Mouse (Mus musculus): ENCODE data around the gene Ube2d2b. TPM values are rescaled to one million over a fixed set of nuclear protein-coding genes. Genes with fewer than 3 reads are reported as not detected.

Gene Ube2d2b
- 0.64 and 0.95 TPM in 2 replicates for polyA plus RNA-seq (2014; fragmentation: Nextera tagmentation; extraction: Ambion mirVana)

DNA sequence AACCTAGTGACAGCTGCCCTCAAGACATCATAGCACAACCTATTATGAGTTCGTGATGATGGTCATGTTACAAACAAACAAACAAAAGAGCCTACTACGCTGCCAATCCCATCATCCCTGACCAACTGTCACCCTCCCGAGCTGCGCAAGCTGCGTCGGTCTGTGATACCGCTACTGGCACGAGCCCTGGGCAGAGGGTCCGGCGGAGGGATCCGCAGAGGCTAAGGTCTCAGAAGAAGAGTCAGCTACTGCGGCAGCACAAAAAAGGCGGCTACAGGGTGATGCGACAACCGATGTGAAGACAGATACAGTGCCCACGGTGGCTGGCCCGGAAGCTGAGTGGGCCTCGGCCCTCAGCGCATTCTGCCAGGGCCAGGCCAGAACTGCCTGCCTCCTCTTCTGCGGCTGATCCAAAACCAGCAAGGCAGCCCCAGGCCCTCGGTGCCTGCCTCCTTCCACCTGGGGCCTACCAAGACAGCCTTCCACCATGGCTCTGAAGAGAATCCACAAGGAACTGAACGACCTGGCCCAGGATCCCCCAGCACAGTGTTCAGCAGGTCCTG is at the start of gene Ube2d2b:
Ube2d2b (plus strand) TSS at position 102 of the 563 bp plus-strand sequence.
- WGBS = 95% methylated on average over 22 of the region's 22 CpGs
- H3K9ac ChIP-seq (ENCODE audit: low read depth, low read length) = no peak within 1 kb of the TSS
- no peaks in the 10 kb centered on the region for H3K27me3 ChIP-seq (ENCODE audit: control insufficient read depth, insufficient read depth, low read length)
- peaks cover 5% of the 10 kb centered on the region; the same call in 1 of the 2 replicates for H3K9me3 ChIP-seq (ENCODE audit: control insufficient read depth, low read length)
- no peaks in the 10 kb centered on the region for H3K4me1 ChIP-seq (ENCODE audit: control insufficient read depth, insufficient read depth, low read length)
- H3K4me3 ChIP-seq (ENCODE audit: low read length) = no peak within 1 kb of the TSS
- H3K36me3 ChIP-seq (ENCODE audit: control insufficient read depth, insufficient read depth, low read length) = peaks cover 8% of the 10 kb centered on the region; the same call in 1 of the 2 replicates
- H3K27ac ChIP-seq (ENCODE audit: low read depth, low read length) = no peak within 1 kb of the TSS
- H3K4me2 ChIP-seq (replicated peaks; ENCODE audit: low read depth, low read length) = no peak within 1 kb of the TSS
- ATAC-seq (ENCODE audit: low FRiP score, low TSS enrichment) = no peak

GRCm38 (mm10) chr5:107782360-107782759 is 47.5 kb upstream of the Ube2d2b start:
- no peak overlapping the region for H3K27ac ChIP-seq (ENCODE audit: low read depth, low read length)
- 93% methylated on average over 1 of the region's 1 CpGs for WGBS
- ATAC-seq (ENCODE audit: low FRiP score, low TSS enrichment) = no peak
- H3K9ac ChIP-seq (ENCODE audit: low read depth, low read length) = no peak overlapping the region
- no peak overlapping the region for H3K4me2 ChIP-seq (replicated peaks; ENCODE audit: low read depth, low read length)
- no peaks in the 10 kb centered on the region for H3K27me3 ChIP-seq (ENCODE audit: control insufficient read depth, insufficient read depth, low read length)
- no peaks in the 10 kb centered on the region for H3K4me1 ChIP-seq (ENCODE audit: control insufficient read depth, insufficient read depth, low read length)
- H3K4me3 ChIP-seq (ENCODE audit: low read length) = no peak overlapping the region
- no peaks in the 10 kb centered on the region for H3K9me3 ChIP-seq (ENCODE audit: control insufficient read depth, low read length)
- H3K36me3 ChIP-seq (ENCODE audit: control insufficient read depth, insufficient read depth, low read length) = peaks cover 13% of the 10 kb centered on the region

- peaks cover 13% of the 10 kb centered on the region for H3K36me3 ChIP-seq (ENCODE audit: control insufficient read depth, insufficient read depth, low read length)
- H3K4me2 ChIP-seq (replicated peaks; ENCODE audit: low read depth, low read length) = no peak overlapping the region
- no peak overlapping the region for H3K27ac ChIP-seq (ENCODE audit: low read depth, low read length)
- 74% methylated on average over 6 of the region's 7 CpGs for WGBS
- no peak overlapping the region for H3K9ac ChIP-seq (ENCODE audit: low read depth, low read length)
- no peaks in the 10 kb centered on the region for H3K4me1 ChIP-seq (ENCODE audit: control insufficient read depth, insufficient read depth, low read length)
- H3K4me3 ChIP-seq (ENCODE audit: low read length) = no peak overlapping the region
- no peaks in the 10 kb centered on the region for H3K27me3 ChIP-seq (ENCODE audit: control insufficient read depth, insufficient read depth, low read length)
- ATAC-seq (ENCODE audit: low FRiP score, low TSS enrichment) = no peak
- H3K9me3 ChIP-seq (ENCODE audit: control insufficient read depth, low read length) = no peaks in the 10 kb centered on the region
Measured at GRCm38 (mm10) chr5:107787682-107788443, 42.0 kb upstream of the Ube2d2b start.

GRCm38 (mm10) chr5:107789492-107789891 is 40.4 kb upstream of the Ube2d2b start:
- Histone ChIP-seq H3K9ac (ENCODE audit: low read depth, low read length) (no peak overlapping the region), H3K36me3 (ENCODE audit: control insufficient read depth, insufficient read depth, low read length) (peaks cover 13% of the 10 kb centered on the region), H3K4me1 (ENCODE audit: control insufficient read depth, insufficient read depth, low read length) (no peaks in the 10 kb centered on the region), H3K4me3 (ENCODE audit: low read length) (no peak overlapping the region), H3K27ac (ENCODE audit: low read depth, low read length) (no peak overlapping the region), H3K4me2 (replicated peaks; ENCODE audit: low read depth, low read length) (no peak overlapping the region), H3K9me3 (ENCODE audit: control insufficient read depth, low read length) (no peaks in the 10 kb centered on the region), H3K27me3 (ENCODE audit: control insufficient read depth, insufficient read depth, low read length) (no peaks in the 10 kb centered on the region)
- WGBS = 73% methylated on average over 5 of the region's 5 CpGs
- ATAC-seq (ENCODE audit: low FRiP score, low TSS enrichment) = no peak

- WGBS = 83% methylated on average over 2 of the region's 2 CpGs
Measured at GRCm38 (mm10) chr5:107791966-107792365, 37.9 kb upstream of the Ube2d2b start.

DNA sequence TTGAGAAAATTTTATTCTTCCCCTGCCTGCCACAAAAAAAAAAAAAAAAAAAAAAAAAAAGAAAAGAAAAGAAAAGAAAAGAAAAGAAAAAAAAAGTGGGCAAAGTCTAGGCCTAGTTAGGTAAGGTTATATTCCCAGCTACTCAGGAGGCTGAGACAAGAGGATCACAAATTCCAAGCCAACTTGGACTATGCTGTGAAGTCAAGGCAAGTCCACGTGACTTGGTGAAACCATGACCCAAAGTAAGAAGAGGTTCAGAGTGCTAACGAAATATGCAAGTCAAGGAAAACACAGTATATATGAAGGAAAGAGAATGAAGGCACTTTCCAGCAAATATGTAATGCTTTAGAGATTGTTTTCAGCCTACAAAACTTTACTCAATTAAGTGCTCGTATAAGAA is 37.4 kb upstream of the Ube2d2b start:
- no peak overlapping the region for H3K4me2 ChIP-seq (replicated peaks; ENCODE audit: low read depth, low read length)
- no peak overlapping the region for H3K9ac ChIP-seq (ENCODE audit: low read depth, low read length)
- 96% methylated on average over 3 of the region's 3 CpGs for WGBS
- H3K4me1 ChIP-seq (ENCODE audit: control insufficient read depth, insufficient read depth, low read length) = no peaks in the 10 kb centered on the region
- H3K27ac ChIP-seq (ENCODE audit: low read depth, low read length) = no peak overlapping the region
- H3K36me3 ChIP-seq (ENCODE audit: control insufficient read depth, insufficient read depth, low read length) = peaks cover 11% of the 10 kb centered on the region
- no peaks in the 10 kb centered on the region for H3K9me3 ChIP-seq (ENCODE audit: control insufficient read depth, low read length)
- no peaks in the 10 kb centered on the region for H3K27me3 ChIP-seq (ENCODE audit: control insufficient read depth, insufficient read depth, low read length)
- no peak overlapping the region for H3K4me3 ChIP-seq (ENCODE audit: low read length)
- ATAC-seq (ENCODE audit: low FRiP score, low TSS enrichment) = no peak

More at GRCm38 (mm10) chr5:107791966-107792365, 37.9 kb upstream of the Ube2d2b start:
- H3K27me3 ChIP-seq (ENCODE audit: control insufficient read depth, insufficient read depth, low read length) = no peaks in the 10 kb centered on the region
- H3K4me1 ChIP-seq (ENCODE audit: control insufficient read depth, insufficient read depth, low read length) = no peaks in the 10 kb centered on the region
- H3K9ac ChIP-seq (ENCODE audit: low read depth, low read length) = no peak overlapping the region
- H3K27ac ChIP-seq (ENCODE audit: low read depth, low read length) = no peak overlapping the region
- H3K4me3 ChIP-seq (ENCODE audit: low read length) = no peak overlapping the region
- ATAC-seq (ENCODE audit: low FRiP score, low TSS enrichment) = no peak
- no peaks in the 10 kb centered on the region for H3K9me3 ChIP-seq (ENCODE audit: control insufficient read depth, low read length)
- peaks cover 13% of the 10 kb centered on the region for H3K36me3 ChIP-seq (ENCODE audit: control insufficient read depth, insufficient read depth, low read length)
- H3K4me2 ChIP-seq (replicated peaks; ENCODE audit: low read depth, low read length) = no peak overlapping the region

- Histone ChIP-seq H3K4me1 (ENCODE audit: control insufficient read depth, insufficient read depth, low read length) (no peaks in the 10 kb centered on the region), H3K4me3 (ENCODE audit: low read length) (no peak overlapping the region), H3K27me3 (ENCODE audit: control insufficient read depth, insufficient read depth, low read length) (no peaks in the 10 kb centered on the region), H3K9ac (ENCODE audit: low read depth, low read length) (no peak overlapping the region), H3K4me2 (replicated peaks; ENCODE audit: low read depth, low read length) (no peak overlapping the region), H3K36me3 (ENCODE audit: control insufficient read depth, insufficient read depth, low read length) (peaks cover 13% of the 10 kb centered on the region; the same call in 1 of the 2 replicates), H3K9me3 (ENCODE audit: control insufficient read depth, low read length) (no peaks in the 10 kb centered on the region), H3K27ac (ENCODE audit: low read depth, low read length) (no peak overlapping the region)
- ATAC-seq (ENCODE audit: low FRiP score, low TSS enrichment) = no peak
- 52% methylated on average over 3 of the region's 3 CpGs for WGBS
Measured at GRCm38 (mm10) chr5:107793258-107793657, 36.6 kb upstream of the Ube2d2b start.

- Histone ChIP-seq H3K36me3 (ENCODE audit: control insufficient read depth, insufficient read depth, low read length) (peaks cover 18% of the 10 kb centered on the region; the same call in 1 of the 2 replicates), H3K4me3 (ENCODE audit: low read length) (no peak overlapping the region), H3K4me2 (replicated peaks; ENCODE audit: low read depth, low read length) (no peak overlapping the region), H3K27ac (ENCODE audit: low read depth, low read length) (no peak overlapping the region), H3K9me3 (ENCODE audit: control insufficient read depth, low read length) (no peaks in the 10 kb centered on the region), H3K27me3 (ENCODE audit: control insufficient read depth, insufficient read depth, low read length) (no peaks in the 10 kb centered on the region), H3K4me1 (ENCODE audit: control insufficient read depth, insufficient read depth, low read length) (no peaks in the 10 kb centered on the region), H3K9ac (ENCODE audit: low read depth, low read length) (no peak overlapping the region)
- WGBS = 54% methylated on average over 2 of the region's 2 CpGs
- no peak for ATAC-seq (ENCODE audit: low FRiP score, low TSS enrichment)
Measured at GRCm38 (mm10) chr5:107793927-107794326, 36.0 kb upstream of the Ube2d2b start.

DNA sequence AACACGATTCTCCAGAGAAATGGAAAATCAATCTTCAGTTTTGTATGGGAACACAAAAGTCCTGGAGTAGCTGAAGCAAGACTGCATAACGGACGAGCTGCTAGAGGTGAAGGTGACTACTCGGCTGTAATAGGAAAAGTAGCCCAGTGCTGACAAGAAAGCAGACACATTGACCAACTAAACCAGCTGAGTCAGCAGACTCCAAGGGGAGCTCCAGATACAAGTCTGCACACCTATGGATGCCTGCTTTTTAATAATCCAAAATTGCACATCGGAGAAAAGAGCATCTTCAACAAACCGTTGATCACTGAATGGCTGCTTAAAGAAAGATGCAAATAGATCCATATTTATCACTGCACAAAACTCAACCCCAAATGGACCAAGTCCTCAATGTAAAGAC is 31.6 kb upstream of the Ube2d2b start:
- no peaks in the 10 kb centered on the region for H3K4me1 ChIP-seq (ENCODE audit: control insufficient read depth, insufficient read depth, low read length)
- H3K9me3 ChIP-seq (ENCODE audit: control insufficient read depth, low read length) = no peaks in the 10 kb centered on the region
- no peak overlapping the region for H3K4me3 ChIP-seq (ENCODE audit: low read length)
- no peaks in the 10 kb centered on the region for H3K27me3 ChIP-seq (ENCODE audit: control insufficient read depth, insufficient read depth, low read length)
- no peak overlapping the region for H3K4me2 ChIP-seq (replicated peaks; ENCODE audit: low read depth, low read length)
- H3K9ac ChIP-seq (ENCODE audit: low read depth, low read length) = no peak overlapping the region
- WGBS = 90% methylated on average over 6 of the region's 6 CpGs
- no peak overlapping the region for H3K27ac ChIP-seq (ENCODE audit: low read depth, low read length)
- H3K36me3 ChIP-seq (ENCODE audit: control insufficient read depth, insufficient read depth, low read length) = peaks cover 23% of the 10 kb centered on the region; the same call in 1 of the 2 replicates
- no peak for ATAC-seq (ENCODE audit: low FRiP score, low TSS enrichment)
